Comparison of ENCODE assay signal across 9 mouse cellular contexts in genomic region chr7:16820271-16820763, GRCm38 (mm10). TPM values are rescaled to one million over a fixed set of nuclear protein-coding genes. Genes with fewer than 3 reads are reported as not detected.
DNase-seq lines count a peak whose midpoint lies in the region; ATAC-seq and TF ChIP-seq lines count a peak whose summit lies in the region.
"Had no signal": no experiment of that assay in that cellular context is flagged by ENCODE, and none has a peak within 500 bp of the region (broad histone marks: within the 10 kb centered on the region; RNA-seq: fewer than 3 reads in every experiment).

No protein-coding gene starts in this region.

- H3K4me3 ChIP-seq in cerebellum, adult 2 months (replicated peaks; ENCODE audit: insufficient read depth, low read depth, low read length): no peak overlapping the region
- H3K4me3 ChIP-seq in heart, embryonic 14.5 days (ENCODE audit: control insufficient read depth in 1 of 2, insufficient read depth in 1 of 2, low read depth in 1 of 2, low read length in 2 of 2): no peak overlapping the region
- H3K4me3 ChIP-seq in neural tube, embryonic 12.5 days: no peak overlapping the region
- H3K4me3 ChIP-seq in neural tube, embryonic 13.5 days: no peak overlapping the region
- H3K4me3 ChIP-seq in intestine, postnatal 0 days (ENCODE audit: low read depth, low read length): no peak overlapping the region
- H3K4me3 ChIP-seq: limb, embryonic 13.5 days had no signal

- no peak overlapping the region for H3K4me2 ChIP-seq in heart, embryonic 14.5 days (ENCODE audit: low read length)
- 0 out of 2 replicates have a peak overlapping the region, but pooled peaks have one; percentile 5 for H3K4me2 ChIP-seq in neural tube, embryonic 12.5 days (replicated peaks)
- H3K4me2 ChIP-seq in neural tube, embryonic 13.5 days: peak overlapping the region; percentile 18; the same call in 1 of the 2 replicates
- no peak overlapping the region for H3K4me2 ChIP-seq in intestine, postnatal 0 days (replicated peaks; ENCODE audit: low read depth)
- H3K4me2 ChIP-seq: limb, embryonic 13.5 days had no signal

- intact Hi-C loops in heart, postnatal 10 days (cut with DNase I): no loop called here

- H3K27me3 ChIP-seq in cerebellum, adult 2 months (ENCODE audit: control insufficient read depth, insufficient read depth, low read length): no peaks in the 10 kb centered on the region
- no peaks in the 10 kb centered on the region for H3K27me3 ChIP-seq in heart, embryonic 14.5 days (ENCODE audit: control insufficient read depth, insufficient read depth, low read length)
- no peaks in the 10 kb centered on the region for H3K27me3 ChIP-seq in neural tube, embryonic 12.5 days (replicated peaks)
- H3K27me3 ChIP-seq in neural tube, embryonic 13.5 days: no peaks in the 10 kb centered on the region
- H3K27me3 ChIP-seq in intestine, postnatal 0 days (replicated peaks; ENCODE audit: control insufficient read depth, insufficient read depth, low read length): no peaks in the 10 kb centered on the region
- H3K27me3 ChIP-seq: limb, embryonic 13.5 days had no signal

- WGBS in cerebellum, adult 2 months: 38% methylated on average over 5 of the region's 5 CpGs
- 63% methylated on average over 5 of the region's 5 CpGs for WGBS in heart, embryonic 14.5 days
- WGBS in neural tube, embryonic 12.5 days: 80% methylated on average over 5 of the region's 5 CpGs
- 78% methylated on average over 5 of the region's 5 CpGs for WGBS in neural tube, embryonic 13.5 days
- WGBS in intestine, postnatal 0 days: 55% methylated on average over 5 of the region's 5 CpGs

- no peak for TF ChIP-seq CTCF in cerebellum, adult 2 months (IDR thresholded peaks at IDR 0.05; ENCODE audit: borderline replicate concordance, insufficient read depth, low read depth, low read length)
- TF ChIP-seq CTCF in intestine, postnatal 0 days (IDR thresholded peaks at IDR 0.05; ENCODE audit: low read depth): no peak

- H3K36me3 ChIP-seq in heart, embryonic 14.5 days (ENCODE audit: control insufficient read depth, insufficient read depth, low read length): peaks cover 32% of the 10 kb centered on the region
- H3K36me3 ChIP-seq in neural tube, embryonic 12.5 days: peaks cover 27% of the 10 kb centered on the region
- peaks cover 30% of the 10 kb centered on the region for H3K36me3 ChIP-seq in neural tube, embryonic 13.5 days
- H3K36me3 ChIP-seq in intestine, postnatal 0 days (ENCODE audit: control insufficient read depth, insufficient read depth): peaks cover 20% of the 10 kb centered on the region

- peaks cover 49% of the 10 kb centered on the region for H3K4me1 ChIP-seq in cerebellum, adult 2 months (ENCODE audit: control insufficient read depth, insufficient read depth, low read length)
- peaks cover 30 to 78% of the 10 kb centered on the region in 2 experiments for H3K4me1 ChIP-seq in heart, embryonic 14.5 days (ENCODE audit: control insufficient read depth in 2 of 2, insufficient read depth in 2 of 2, low read length in 2 of 2)
- peaks cover 51% of the 10 kb centered on the region for H3K4me1 ChIP-seq in neural tube, embryonic 12.5 days
- H3K4me1 ChIP-seq in neural tube, embryonic 13.5 days (replicated peaks): peaks cover 74% of the 10 kb centered on the region
- H3K4me1 ChIP-seq in intestine, postnatal 0 days (replicated peaks; ENCODE audit: control insufficient read depth, insufficient read depth, low read length): peaks cover 22% of the 10 kb centered on the region

- ATAC-seq in heart, embryonic 14.5 days (ENCODE audit: insufficient number of reproducible peaks, insufficient read depth, low FRiP score, low read depth): no peak
- no peak for ATAC-seq in neural tube, embryonic 12.5 days (ENCODE audit: low FRiP score, low read depth)
- ATAC-seq in neural tube, embryonic 13.5 days (ENCODE audit: low read depth): no peak
- no peak for ATAC-seq in intestine, postnatal 0 days

- peak overlapping the region; percentile 11; the same call in 1 of the 2 replicates for H3K9ac ChIP-seq in heart, embryonic 14.5 days (ENCODE audit: low read length)
- H3K9ac ChIP-seq in neural tube, embryonic 12.5 days: 0 out of 2 replicates have a peak overlapping the region, but pooled peaks have one; percentile 14
- 0 out of 2 replicates have a peak overlapping the region, but pooled peaks have one; percentile 38 for H3K9ac ChIP-seq in neural tube, embryonic 13.5 days
- H3K9ac ChIP-seq in intestine, postnatal 0 days (ENCODE audit: low read depth, low read length): no peak overlapping the region

- DNase-seq in cerebellum, adult 2 months: peak in 1 of 2 experiments; percentile 25
- DNase-seq in cerebellum, postnatal 4 days (ENCODE audit: low spot score in 2 of 2): no peak
- no peak for DNase-seq in heart, postnatal 10 days
- no peak for DNase-seq in neural tube, embryonic 10.5 days (ENCODE audit: extremely low spot score, low spot score)

- TF ChIP-seq POLR2A in cerebellum, adult 2 months (IDR thresholded peaks at IDR 0.05; ENCODE audit: borderline replicate concordance, insufficient read depth, low read length): no peak

- no peaks in the 10 kb centered on the region for H3K9me3 ChIP-seq in heart, embryonic 14.5 days (ENCODE audit: control insufficient read depth, low read length)
- no peaks in the 10 kb centered on the region for H3K9me3 ChIP-seq in neural tube, embryonic 12.5 days
- no peaks in the 10 kb centered on the region for H3K9me3 ChIP-seq in neural tube, embryonic 13.5 days
- no peaks in the 10 kb centered on the region for H3K9me3 ChIP-seq in intestine, postnatal 0 days (ENCODE audit: control insufficient read depth)
- H3K9me3 ChIP-seq: limb, embryonic 13.5 days had no signal

- H3K27ac ChIP-seq in cerebellum, adult 2 months (ENCODE audit: insufficient read depth, low read length): peak overlapping the region; percentile 32; the same call in 1 of the 2 replicates
- peak overlapping the region in 1 of 2 experiments; percentile 37; a peak in 1 of 4 replicates for H3K27ac ChIP-seq in heart, embryonic 14.5 days (replicated peaks in 1 of 2; ENCODE audit: control insufficient read depth in 1 of 2, insufficient read depth in 1 of 2, low read depth in 2 of 2, low read length in 2 of 2)
- no peak overlapping the region for H3K27ac ChIP-seq in neural tube, embryonic 12.5 days
- peak overlapping the region; percentile 19; the same call in 1 of the 2 replicates for H3K27ac ChIP-seq in neural tube, embryonic 13.5 days (replicated peaks)
- H3K27ac ChIP-seq in intestine, postnatal 0 days (ENCODE audit: low read depth, low read length): no peak overlapping the region
- H3K27ac ChIP-seq: limb, embryonic 13.5 days had no signal

RNA-seq across cellular contexts. Expression of gene Fkrp, which starts 3.8 kb away (rescaled TPM):
- polyA plus RNA-seq in cerebellum, adult 2 months (2012; rRNA removed): 38.6 and 38.9 TPM in 2 replicates
- polyA plus RNA-seq in heart, embryonic 14.5 days (2014; fragmentation: Nextera tagmentation; extraction: Ambion mirVana): 30.3 and 30.9 TPM in 2 replicates
- total RNA-seq in heart, postnatal 10 days (2021): 10 to 100 TPM; 45.5 to 48.1 TPM
- 35.7 and 36.2 TPM in 2 replicates for polyA plus RNA-seq in neural tube, embryonic 12.5 days (2016; fragmentation: Nextera tagmentation; extraction: Ambion mirVana)
- 40.0 and 45.9 TPM in 2 replicates for polyA plus RNA-seq in neural tube, embryonic 13.5 days (2015; fragmentation: Nextera tagmentation; extraction: Ambion mirVana)
- 12.3 and 12.7 TPM in 2 replicates for polyA plus RNA-seq in intestine, postnatal 0 days (2015; fragmentation: Nextera tagmentation; extraction: Ambion mirVana)

RNA-seq across cellular contexts. Expression of gene Strn4, which starts 4.6 kb away (rescaled TPM):
- polyA plus RNA-seq in cerebellum, adult 2 months (2012; rRNA removed): 158 and 160 TPM in 2 replicates
- 90.9 and 91.4 TPM in 2 replicates for polyA plus RNA-seq in heart, embryonic 14.5 days (2014; fragmentation: Nextera tagmentation; extraction: Ambion mirVana)
- total RNA-seq in heart, postnatal 10 days (2021): 10 to 100 TPM; 80.1 to 81.2 TPM
- polyA plus RNA-seq in neural tube, embryonic 12.5 days (2016; fragmentation: Nextera tagmentation; extraction: Ambion mirVana): 170 and 172 TPM in 2 replicates
- 155 and 174 TPM in 2 replicates for polyA plus RNA-seq in neural tube, embryonic 13.5 days (2015; fragmentation: Nextera tagmentation; extraction: Ambion mirVana)
- 33.7 and 35.8 TPM in 2 replicates for polyA plus RNA-seq in intestine, postnatal 0 days (2015; fragmentation: Nextera tagmentation; extraction: Ambion mirVana)

RNA-seq across cellular contexts. Expression of gene Prkd2, which starts 22.4 kb away (rescaled TPM):
- 6.5 and 7.5 TPM in 2 replicates for polyA plus RNA-seq in cerebellum, adult 2 months (2012; rRNA removed)
- polyA plus RNA-seq in heart, embryonic 14.5 days (2014; fragmentation: Nextera tagmentation; extraction: Ambion mirVana): 11.2 and 12.5 TPM in 2 replicates
- total RNA-seq in heart, postnatal 10 days (2021): 10 to 100 TPM; 27.8 to 31.9 TPM
- 9.5 and 10.4 TPM in 2 replicates for polyA plus RNA-seq in neural tube, embryonic 12.5 days (2016; fragmentation: Nextera tagmentation; extraction: Ambion mirVana)
- polyA plus RNA-seq in neural tube, embryonic 13.5 days (2015; fragmentation: Nextera tagmentation; extraction: Ambion mirVana): 6.3 and 6.8 TPM in 2 replicates
- 9.2 and 11.2 TPM in 2 replicates for polyA plus RNA-seq in intestine, postnatal 0 days (2015; fragmentation: Nextera tagmentation; extraction: Ambion mirVana)

RNA-seq across cellular contexts. Expression of gene Slc1a5, which starts 39.2 kb away (rescaled TPM):
- polyA plus RNA-seq in cerebellum, adult 2 months (2012; rRNA removed): 3.5 and 4.0 TPM in 2 replicates
- 27.7 and 30.3 TPM in 2 replicates for polyA plus RNA-seq in heart, embryonic 14.5 days (2014; fragmentation: Nextera tagmentation; extraction: Ambion mirVana)
- 10 to 100 TPM; 22.6 to 28.7 TPM for total RNA-seq in heart, postnatal 10 days (2021)
- polyA plus RNA-seq in neural tube, embryonic 12.5 days (2016; fragmentation: Nextera tagmentation; extraction: Ambion mirVana): 17.8 and 18.9 TPM in 2 replicates
- 8.8 and 9.0 TPM in 2 replicates for polyA plus RNA-seq in neural tube, embryonic 13.5 days (2015; fragmentation: Nextera tagmentation; extraction: Ambion mirVana)
- polyA plus RNA-seq in intestine, postnatal 0 days (2015; fragmentation: Nextera tagmentation; extraction: Ambion mirVana): 19.8 and 22.8 TPM in 2 replicates

RNA-seq across cellular contexts. Expression of gene Dact3, which starts 54.8 kb away (rescaled TPM):
- polyA plus RNA-seq in cerebellum, adult 2 months (2012; rRNA removed): 60.8 and 68.2 TPM in 2 replicates
- polyA plus RNA-seq in heart, embryonic 14.5 days (2014; fragmentation: Nextera tagmentation; extraction: Ambion mirVana): 13.2 and 13.8 TPM in 2 replicates
- 10 to 100 TPM; 28.2 to 32.7 TPM for total RNA-seq in heart, postnatal 10 days (2021)
- polyA plus RNA-seq in neural tube, embryonic 12.5 days (2016; fragmentation: Nextera tagmentation; extraction: Ambion mirVana): 9.0 and 10.2 TPM in 2 replicates
- polyA plus RNA-seq in neural tube, embryonic 13.5 days (2015; fragmentation: Nextera tagmentation; extraction: Ambion mirVana): 3.7 and 3.9 TPM in 2 replicates
- polyA plus RNA-seq in intestine, postnatal 0 days (2015; fragmentation: Nextera tagmentation; extraction: Ambion mirVana): 3.4 and 3.7 TPM in 2 replicates

Comparison
In these comparisons a context has a peak if more than half of its experiments do, and no peak if none do; other contexts are left out.
1. H3K27ac ChIP-seq: peak in cerebellum, adult 2 months (single experiment) and neural tube, embryonic 13.5 days (single experiment); none in neural tube, embryonic 12.5 days (single experiment) and intestine, postnatal 0 days (single experiment).
2. H3K4me2 ChIP-seq: peak in neural tube, embryonic 12.5 days (single experiment) and neural tube, embryonic 13.5 days (single experiment); none in heart, embryonic 14.5 days (single experiment) and intestine, postnatal 0 days (single experiment).